Mouse (Mus musculus): ENCODE data around the gene Brsk1.

DNA sequence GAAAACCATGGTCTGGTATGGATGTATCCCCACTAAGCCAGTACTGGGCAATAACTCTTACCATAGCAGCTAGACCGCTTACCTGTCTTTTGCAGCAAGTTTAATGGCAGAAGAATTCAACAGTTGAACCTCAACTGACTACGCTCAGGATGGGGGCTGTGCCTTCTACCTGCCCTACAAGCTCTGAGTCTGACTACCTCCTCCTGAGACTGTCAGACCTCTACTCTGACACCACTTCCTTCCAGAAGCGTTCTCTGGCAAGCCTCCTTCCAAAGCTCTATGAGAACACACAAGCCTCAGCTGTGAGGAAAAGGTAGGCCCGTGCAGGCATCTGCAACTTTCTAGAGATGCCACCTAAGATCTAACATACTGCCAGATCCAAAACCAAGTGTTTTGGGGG is 35.0 kb upstream of the Brsk1 start:
- TF ChIP-seq ZC3H11A (IDR thresholded peaks at IDR 0.05; ENCODE audit: borderline replicate concordance, low read depth, low read length), result no peak
- TF ChIP-seq CHD2 (IDR thresholded peaks at IDR 0.05; ENCODE audit: low read depth, low read length), result no peak
- no peak for TF ChIP-seq MAFK (IDR thresholded peaks at IDR 0.05; ENCODE audit: insufficient read depth, low read depth, low read length)
- TF ChIP-seq ZNF384 (IDR thresholded peaks at IDR 0.05; ENCODE audit: low read depth, low read length), result no peak

Measured in ES-E14 (cell line).